Mouse (Mus musculus) hindbrain, embryonic 11.5 days (tissue): ENCODE results near the gene Alg14. TPM values are rescaled to one million over a fixed set of nuclear protein-coding genes. Genes with fewer than 3 reads are reported as not detected.

ENCODE experiments used
- ATAC-seq: fragments of 200-750 bp; cut with Nextera tagmentation; 2 replicates; pipeline ENCODE4 v1.8.0; 2017; ENCODE audit warnings: mild to moderate bottlenecking, moderate TSS enrichment, moderate library complexity; ENCODE audit not compliant: low FRiP score
- DNase-seq: peaks from one replicate; pipeline ENCODE4 v3.0.0-alpha.2; 2015; ENCODE audit warnings: low spot score
- H3K27ac ChIP-seq: fragments of 300-500 bp; sonication (generic); 2 replicates; pipeline ENCODE4 v1.5.1; 2014; ENCODE audit warnings: mild to moderate bottlenecking, low read depth, low read length
- H3K27me3 ChIP-seq: fragments of 300-500 bp; sonication (generic); 2 replicates; pipeline ENCODE4 v1.6.1; 2014; ENCODE audit warnings: mild to moderate bottlenecking, low read length, moderate library complexity, mixed read lengths; ENCODE audit not compliant: control insufficient read depth, insufficient read depth
- H3K36me3 ChIP-seq: fragments of 300-500 bp; sonication (generic); 2 replicates; pipeline ENCODE4 v1.6.1; 2014; ENCODE audit warnings: mild to moderate bottlenecking, low read length, moderate library complexity, mixed read lengths; ENCODE audit not compliant: control insufficient read depth, insufficient read depth
- H3K4me1 ChIP-seq: fragments of 300-500 bp; sonication (generic); replicated peaks from 2 replicates; pipeline ENCODE4 v1.6.1; 2014; ENCODE audit warnings: low read length, mixed read lengths; ENCODE audit not compliant: control insufficient read depth, insufficient read depth
- H3K4me2 ChIP-seq: fragments of 300-500 bp; sonication (generic); replicated peaks from 2 replicates; pipeline ENCODE4 v1.6.1; 2014; ENCODE audit warnings: mild to moderate bottlenecking, low read depth, low read length
- H3K4me3 ChIP-seq: fragments of 300-500 bp; sonication (generic); 2 replicates; pipeline ENCODE4 v1.5.1; 2014; ENCODE audit warnings: low read depth, low read length
- H3K9ac ChIP-seq: fragments of 300-500 bp; sonication (generic); 2 replicates; pipeline ENCODE4 v1.6.1; 2014; ENCODE audit warnings: low read depth, low read length
- H3K9me3 ChIP-seq: fragments of 300-500 bp; sonication (generic); 2 replicates; pipeline ENCODE4 v1.6.1; 2016; ENCODE audit warnings: low read length; ENCODE audit not compliant: control insufficient read depth
- WGBS: fragments of 180-500 bp; shearing (Covaris S2); extraction: QIAGEN DNeasy Blood & Tissue Kit; methylation state at CpG from one replicate; pipeline ENCODE4 v1.1.7; 2014; 5-methylcytosine and 5-hydroxymethylcytosine counted together
- polyA plus RNA-seq: library from polyadenylated mRNA; unstranded; fragments of >200 nt; fragmentation: Nextera tagmentation; extraction: Ambion mirVana; gene quantifications from 2 replicates; pipeline ENCODE4 v1.2.1, GENCODE M21; 2014

The Alg14 gene
- 39.0 and 41.8 TPM in 2 replicates for polyA plus RNA-seq

GRCm38 (mm10) chr3:121291560-121292258, at the start of gene Alg14:
Alg14 (plus strand) TSS chr3:121291773.
- no peaks in the 10 kb centered on the region for H3K36me3 ChIP-seq
- WGBS, result under 1% methylated on average over 42 of the region's 42 CpGs

GRCm38 (mm10) chr3:121242111-121242936, 49.2 kb upstream of the Alg14 start:
- ATAC-seq, result no peak
- H3K4me1 ChIP-seq, result peaks cover 4% of the 10 kb centered on the region; the same call in 1 of the 2 replicates
- no peak overlapping the region for H3K9ac ChIP-seq
- H3K27ac ChIP-seq, result no peak overlapping the region
- H3K9me3 ChIP-seq, result no peaks in the 10 kb centered on the region
- no peaks in the 10 kb centered on the region for H3K27me3 ChIP-seq
- 71% methylated on average over 9 of the region's 9 CpGs for WGBS
- no peaks in the 10 kb centered on the region for H3K36me3 ChIP-seq
- H3K4me3 ChIP-seq, result no peak overlapping the region
- no peak for DNase-seq
- H3K4me2 ChIP-seq, result no peak overlapping the region

More at GRCm38 (mm10) chr3:121291560-121292258, at the start of gene Alg14:
- H3K4me1 ChIP-seq, result peaks cover 3% of the 10 kb centered on the region; the same call in 1 of the 2 replicates
- no peaks in the 10 kb centered on the region for H3K27me3 ChIP-seq
- DNase-seq, result peak; percentile 95
- no peaks in the 10 kb centered on the region for H3K9me3 ChIP-seq
- H3K4me3 ChIP-seq, result peak within 1 kb of the TSS; percentile 45
- peak within 1 kb of the TSS; percentile 74 for H3K27ac ChIP-seq
- peak; percentile 98 for ATAC-seq
- H3K4me2 ChIP-seq, result peak within 1 kb of the TSS; percentile 34
- H3K9ac ChIP-seq, result peak within 1 kb of the TSS; percentile 43

- ATAC-seq (no peak), DNase-seq (no peak)
- Histone ChIP-seq H3K9me3 (no peaks in the 10 kb centered on the region), H3K27me3 (no peaks in the 10 kb centered on the region), H3K9ac (no peak overlapping the region), H3K4me1 (peaks cover 4% of the 10 kb centered on the region; the same call in 1 of the 2 replicates), H3K36me3 (no peaks in the 10 kb centered on the region), H3K4me3 (no peak overlapping the region), H3K4me2 (no peak overlapping the region), H3K27ac (no peak overlapping the region)
- WGBS, result 90% methylated on average over 4 of the region's 4 CpGs
These were observed 48.6 kb upstream of the Alg14 start for GRCm38 (mm10) chr3:121242941-121243340.

DNA sequence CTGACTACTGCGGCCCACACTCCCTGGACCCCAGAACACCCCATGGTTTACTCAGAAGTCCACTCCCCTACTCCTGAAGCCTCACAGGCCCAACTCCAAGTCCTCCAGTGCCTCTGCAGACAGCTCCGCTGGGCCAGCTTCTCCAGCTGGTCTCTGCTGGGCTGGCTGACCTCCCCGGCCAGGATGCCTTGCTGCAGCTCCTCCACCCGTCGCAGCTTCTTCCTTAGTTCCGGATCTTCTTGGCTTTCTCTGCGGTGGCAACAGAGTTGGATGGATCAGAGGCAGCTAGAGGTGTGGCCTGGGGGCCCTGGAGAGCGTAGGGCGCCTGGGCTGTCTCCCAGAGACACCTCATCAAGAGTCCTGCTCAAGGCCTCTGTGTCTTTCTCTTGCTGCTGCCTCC, 41.5 kb upstream of the Alg14 start:
- Histone ChIP-seq H3K9me3 (no peaks in the 10 kb centered on the region), H3K4me1 (no peaks in the 10 kb centered on the region), H3K4me3 (no peak overlapping the region), H3K27me3 (no peaks in the 10 kb centered on the region), H3K27ac (no peak overlapping the region), H3K9ac (no peak overlapping the region), H3K36me3 (no peaks in the 10 kb centered on the region), H3K4me2 (no peak overlapping the region)
- ATAC-seq (no peak), DNase-seq (no peak)
- WGBS, result 89% methylated on average over 9 of the region's 9 CpGs

DNA sequence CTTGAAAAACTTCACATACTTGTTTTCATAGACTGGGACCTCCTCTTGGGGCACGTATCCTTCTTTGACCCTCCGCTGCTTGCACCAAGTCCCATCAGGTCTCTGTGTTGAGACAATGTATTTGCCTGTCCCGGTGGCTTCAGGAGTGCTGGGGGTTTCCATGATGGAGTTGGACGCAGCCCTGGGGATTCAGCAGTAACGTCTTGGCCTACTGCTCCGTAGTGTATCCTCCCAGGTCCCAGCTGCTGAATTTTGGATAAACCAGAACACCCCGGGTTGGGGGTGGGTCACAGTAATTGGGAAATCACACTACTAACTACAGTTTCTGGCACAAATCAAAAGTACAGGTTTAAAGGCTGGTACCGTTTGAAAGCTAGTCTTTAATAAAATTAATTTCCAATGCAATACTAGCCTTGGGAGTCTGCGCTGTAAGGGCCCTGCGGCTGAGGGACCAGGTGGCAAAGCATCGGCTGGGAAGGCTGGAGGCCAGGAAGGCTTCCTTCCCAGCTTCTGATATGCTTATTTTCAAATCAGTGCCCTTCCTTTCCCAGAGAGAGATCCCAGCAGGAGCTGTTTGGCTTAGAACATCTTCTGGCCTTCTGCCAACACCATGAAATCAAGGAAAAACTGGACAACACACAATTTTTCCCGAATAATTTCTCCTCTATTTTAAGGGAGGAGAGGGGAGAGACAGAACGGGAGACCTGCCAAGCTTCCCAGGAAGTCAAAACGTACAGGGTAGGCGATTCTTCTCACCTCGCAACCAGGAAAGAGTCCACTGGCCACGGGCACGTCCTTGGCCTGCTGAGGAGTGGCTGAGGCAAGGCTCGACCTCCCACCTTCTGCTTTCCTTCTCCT, 40.8 kb upstream of the Alg14 start:
- Histone ChIP-seq H3K4me3 (no peak overlapping the region), H3K27ac (no peak overlapping the region), H3K27me3 (no peaks in the 10 kb centered on the region), H3K9me3 (no peaks in the 10 kb centered on the region), H3K4me2 (no peak overlapping the region), H3K9ac (no peak overlapping the region), H3K36me3 (no peaks in the 10 kb centered on the region), H3K4me1 (no peaks in the 10 kb centered on the region)
- 88% methylated on average over 19 of the region's 19 CpGs for WGBS
- DNase-seq, result no peak
- ATAC-seq, result no peak

DNA sequence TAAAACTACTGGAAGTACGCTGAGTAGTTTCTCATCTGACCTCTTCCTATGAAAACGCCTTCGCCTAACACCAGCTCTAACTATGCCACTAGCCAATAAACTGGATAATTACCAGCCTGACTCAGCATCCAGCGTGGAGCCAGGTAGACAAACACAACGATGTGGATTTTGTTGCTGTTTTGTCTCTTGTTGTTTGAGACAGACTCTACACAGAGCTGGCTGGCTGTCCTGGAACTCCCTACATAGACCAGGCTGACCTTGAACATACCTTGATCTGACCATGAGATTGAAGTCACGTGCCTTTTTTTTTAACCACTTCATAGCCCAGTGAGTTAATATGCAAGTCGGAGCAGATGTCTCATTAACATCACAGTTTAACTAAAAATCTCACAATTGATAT, 36.1 kb upstream of the Alg14 start:
- DNase-seq, result no peak
- Histone ChIP-seq H3K27ac (no peak overlapping the region), H3K4me2 (no peak overlapping the region), H3K4me1 (no peaks in the 10 kb centered on the region), H3K4me3 (no peak overlapping the region), H3K9me3 (no peaks in the 10 kb centered on the region), H3K9ac (no peak overlapping the region), H3K36me3 (no peaks in the 10 kb centered on the region), H3K27me3 (peaks cover 2% of the 10 kb centered on the region)
- WGBS, result 94% methylated on average over 7 of the region's 7 CpGs
- no peak for ATAC-seq

DNA sequence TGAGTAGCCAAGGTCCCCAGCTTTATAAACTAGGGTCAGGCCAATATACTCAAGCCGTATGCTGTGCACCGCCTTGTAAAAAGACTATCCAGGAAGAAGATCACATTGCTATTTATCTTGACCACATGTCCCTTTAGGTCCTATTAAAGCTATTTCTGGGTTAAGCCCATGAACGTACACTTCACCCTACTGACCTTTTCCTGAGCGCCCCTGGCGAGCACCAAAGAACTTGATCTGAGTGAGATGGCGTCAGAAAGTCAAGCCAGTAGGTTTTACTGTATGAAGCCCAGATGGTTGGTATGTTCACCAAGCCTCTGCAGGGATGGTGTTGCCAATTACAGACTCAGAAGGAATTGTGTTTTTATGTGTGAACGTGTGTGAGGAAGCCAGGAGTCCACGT, 35.4 kb upstream of the Alg14 start:
- DNase-seq (no peak), ATAC-seq (no peak)
- peaks cover 7% of the 10 kb centered on the region for H3K27me3 ChIP-seq
- H3K4me2 ChIP-seq, result no peak overlapping the region
- H3K9me3 ChIP-seq, result no peaks in the 10 kb centered on the region
- H3K4me3 ChIP-seq, result no peak overlapping the region
- H3K9ac ChIP-seq, result no peak overlapping the region
- no peaks in the 10 kb centered on the region for H3K36me3 ChIP-seq
- WGBS, result 79% methylated on average over 8 of the region's 8 CpGs
- no peak overlapping the region for H3K27ac ChIP-seq
- no peaks in the 10 kb centered on the region for H3K4me1 ChIP-seq

- 80% methylated on average over 10 of the region's 10 CpGs for WGBS
- Histone ChIP-seq H3K4me2 (no peak overlapping the region), H3K27me3 (peaks cover 15% of the 10 kb centered on the region), H3K4me1 (no peaks in the 10 kb centered on the region; the same call in 1 of the 2 replicates), H3K36me3 (no peaks in the 10 kb centered on the region), H3K4me3 (no peak overlapping the region), H3K9ac (no peak overlapping the region), H3K9me3 (no peaks in the 10 kb centered on the region), H3K27ac (no peak overlapping the region)
- no peak for DNase-seq
- ATAC-seq, result no peak
These were observed 34.2 kb upstream of the Alg14 start for GRCm38 (mm10) chr3:121257418-121257817.
